Mouse (Mus musculus): ENCODE data around the gene Slc25a20. TPM values are rescaled to one million over a fixed set of nuclear protein-coding genes. Genes with fewer than 3 reads are reported as not detected.

Slc25a20 gene
- 10 to 100 TPM; 19.1 to 22.3 TPM for total RNA-seq (2023)

DNA sequence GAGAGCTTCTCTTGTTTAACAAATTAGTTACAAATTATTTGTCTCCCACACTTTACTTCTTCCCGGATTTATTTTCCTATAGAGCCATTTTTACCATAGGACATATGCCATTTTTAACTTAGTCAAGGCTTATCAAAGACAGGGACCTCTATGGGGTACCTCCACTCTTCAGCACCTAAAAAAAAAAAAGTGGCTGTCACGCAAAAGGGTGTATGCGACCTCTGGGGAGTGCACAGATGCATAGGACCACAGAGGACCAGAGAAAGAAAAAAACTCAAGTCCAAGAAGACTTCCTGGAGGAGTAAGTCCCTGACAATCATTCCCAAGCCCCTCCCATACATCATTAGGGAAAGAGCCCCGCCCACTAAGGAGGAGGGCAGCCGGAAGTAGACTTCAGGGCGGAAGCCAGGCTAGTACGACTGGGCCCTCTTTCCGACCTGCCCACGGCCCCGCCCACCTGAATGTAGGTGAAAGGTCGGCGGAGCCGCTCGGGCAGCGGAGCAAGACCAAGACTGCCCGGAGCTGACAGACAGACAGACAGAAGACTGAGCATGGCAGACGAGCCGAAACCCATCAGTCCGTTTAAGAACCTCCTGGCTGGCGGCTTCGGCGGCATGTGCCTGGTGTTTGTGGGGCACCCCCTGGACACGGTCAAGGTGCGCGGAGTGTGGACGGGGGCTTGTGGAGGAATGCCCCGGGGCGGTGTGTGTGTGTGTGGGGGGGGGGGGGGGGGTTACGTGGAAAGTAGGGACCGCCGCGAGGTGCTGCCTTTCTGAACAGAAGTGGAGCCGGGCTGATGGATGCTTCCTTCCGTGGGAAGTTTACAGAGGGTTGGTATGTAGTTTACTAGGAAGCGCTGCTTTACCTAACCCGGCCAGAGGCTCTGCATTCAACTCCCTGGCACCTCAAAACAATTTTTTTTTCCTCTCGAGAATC is at the start of gene Slc25a20:
TSS of gene Slc25a20 (plus strand) at position 412 of the 936 bp plus-strand sequence.

DNA sequence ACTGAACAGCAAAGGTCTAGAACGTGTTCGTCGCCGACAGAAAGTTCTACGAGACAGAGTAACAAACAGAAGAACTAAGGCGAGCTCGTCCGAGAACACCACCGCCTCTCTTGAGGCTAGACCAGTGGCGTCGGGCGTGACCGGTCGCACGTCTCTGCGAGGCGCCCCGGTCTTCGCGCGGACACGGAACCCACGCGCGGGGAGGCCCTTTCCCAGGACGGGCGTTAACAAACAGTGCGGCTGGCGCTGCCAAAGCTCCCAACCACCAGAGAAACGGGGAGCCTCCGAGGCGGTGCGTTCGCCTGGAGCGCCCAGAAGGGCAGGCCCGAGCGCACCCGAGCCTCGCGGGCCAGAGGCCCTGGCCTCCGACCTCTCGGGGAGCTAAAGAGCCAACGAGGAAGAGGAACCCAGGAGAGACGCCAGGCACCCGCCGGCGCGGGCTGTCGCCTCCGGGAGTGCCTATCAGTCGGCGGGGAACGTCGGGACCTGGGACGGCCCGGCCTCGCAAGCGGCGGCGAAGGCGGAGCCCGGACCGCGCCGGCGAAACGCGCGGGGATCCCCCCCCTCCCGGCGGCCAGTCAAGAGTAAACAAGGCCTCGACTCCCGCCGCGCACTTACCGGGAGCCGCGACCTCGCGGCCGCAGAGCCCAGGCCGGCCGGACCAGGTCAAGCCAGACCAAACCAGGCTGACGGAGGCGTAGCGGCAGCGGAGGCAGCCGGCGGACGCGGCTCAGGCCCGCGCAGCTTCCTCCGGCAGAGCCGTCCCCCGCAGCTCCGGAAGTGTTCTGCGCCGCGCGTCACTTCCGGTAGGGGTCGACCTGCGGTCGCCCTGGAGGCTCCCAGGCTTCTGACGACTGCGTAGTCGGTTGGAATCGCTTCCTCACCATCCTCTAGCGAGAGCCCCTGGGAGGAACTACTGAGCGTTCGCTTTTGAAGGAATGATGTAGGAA is 13.0 kb upstream of the Slc25a20 start, which contains the start of gene Arih2:
TSS of gene Arih2 (minus strand) at position 776 of the 950 bp plus-strand sequence.

GRCm38 (mm10) chr9:108689106-108689505 is 27.2 kb downstream of the Slc25a20 start, which contains the start of gene Prkar2a:
Prkar2a (plus strand) TSS chr9:108689314.

Other genes with a start within 250 kb of the Slc25a20 start
- not detected for gene Ccdc36, start 233.6 kb upstream of the Slc25a20 start, total RNA-seq (2023)
- not detected for gene BC048562, start 225.6 kb upstream of the Slc25a20 start, total RNA-seq (2023)
- 10 to 100 TPM; 11.6 to 14.8 TPM for gene Ccdc71, start 201.6 kb upstream of the Slc25a20 start, total RNA-seq (2023)
- gene Klhdc8b, start 200.5 kb upstream of the Slc25a20 start, total RNA-seq (2023) = 1 to 10 TPM; 2.1 to 2.2 TPM
- gene Lamb2, start 182.4 kb upstream of the Slc25a20 start, total RNA-seq (2023) = 1 to 10 TPM in 1 of 2 experiments, under 1 TPM in 1; 0.96 to 1.7 TPM
- 100 to 1,000 TPM; 123 to 147 TPM for gene Usp19, start 171.5 kb upstream of the Slc25a20 start, total RNA-seq (2023)
- 100 to 1,000 TPM; 107 to 126 TPM for gene Qars, start 154.4 kb upstream of the Slc25a20 start, total RNA-seq (2023)
- 10 to 100 TPM; 82.5 to 91.3 TPM for gene Qrich1, start 145.3 kb upstream of the Slc25a20 start, total RNA-seq (2023)
- 100 to 1,000 TPM; 102 to 111 TPM for gene Impdh2, start 101.8 kb upstream of the Slc25a20 start, total RNA-seq (2023)
- 10 to 100 TPM; 21.8 to 22.4 TPM for gene Ndufaf3, start 94.7 kb upstream of the Slc25a20 start, total RNA-seq (2023)
- 10 to 100 TPM; 24.9 to 27.7 TPM for gene Dalrd3, start 92.2 kb upstream of the Slc25a20 start, total RNA-seq (2023)
- 1 to 10 TPM; 5.9 to 6.6 TPM for gene Wdr6, start 83.3 kb upstream of the Slc25a20 start, total RNA-seq (2023)
- gene P4htm, start 64.4 kb upstream of the Slc25a20 start, total RNA-seq (2023) = 1 to 10 TPM in 1 of 2 experiments, under 1 TPM in 1; 0.48 to 1.1 TPM
- gene Arih2, start 12.7 kb upstream of the Slc25a20 start, total RNA-seq (2023) = 10 to 100 TPM; 67.0 to 74.0 TPM
- 10 to 100 TPM; 13.0 to 16.8 TPM for gene Prkar2a, start 27.2 kb downstream of the Slc25a20 start, total RNA-seq (2023)
- gene Ip6k2, start 121.7 kb downstream of the Slc25a20 start, total RNA-seq (2023) = 10 to 100 TPM; 31.3 to 35.9 TPM
- gene Nckipsd, start 146.3 kb downstream of the Slc25a20 start, total RNA-seq (2023) = 1 to 10 TPM; 7.8 TPM
- gene Celsr3, start 164.2 kb downstream of the Slc25a20 start, total RNA-seq (2023) = 10 to 100 TPM; 38.5 to 52.8 TPM
- gene Slc26a6, start 191.2 kb downstream of the Slc25a20 start, total RNA-seq (2023) = 10 to 100 TPM in 1 of 2 experiments, 1 to 10 TPM in 1; 9.6 to 14.2 TPM